8 mouse cellular contexts compared by ENCODE assay signal in genomic region chr7:43422995-43423617, GRCm38 (mm10). TPM values are rescaled to one million over a fixed set of nuclear protein-coding genes. Genes with fewer than 3 reads are reported as not detected.
DNase-seq lines count a peak whose midpoint lies in the region; ATAC-seq and TF ChIP-seq lines count a peak whose summit lies in the region.

No protein-coding gene starts in this region.

- DNase-seq in CD4-positive helper T cell, adult 2 months (ENCODE audit: low read depth, low spot score), result peak; percentile 83
- DNase-seq in brain, embryonic 14.5 days (ENCODE audit: low read depth), result peak; percentile 79
- DNase-seq in fibroblast of lung, adult 2 months (ENCODE audit: low read depth), result peak; percentile 40
- peak; percentile 94 for DNase-seq in kidney, postnatal 10 days
- DNase-seq in neural tube, embryonic 10.5 days (ENCODE audit: extremely low spot score, low spot score), result peak; percentile 82

- H3K4me2 ChIP-seq in heart, embryonic 14.5 days (ENCODE audit: low read length), result peak overlapping the region; percentile 46
- H3K4me2 ChIP-seq in liver, embryonic 12.5 days, result peak overlapping the region; percentile 29; the same call in 1 of the 2 replicates
- no peak overlapping the region; the same call in 1 of the 2 replicates for H3K4me2 ChIP-seq in stomach, embryonic 15.5 days

- no peaks in the 10 kb centered on the region for H3K36me3 ChIP-seq in heart, embryonic 14.5 days (ENCODE audit: control insufficient read depth, insufficient read depth, low read length)
- H3K36me3 ChIP-seq in liver, embryonic 12.5 days, result no peaks in the 10 kb centered on the region
- no peaks in the 10 kb centered on the region for H3K36me3 ChIP-seq in stomach, embryonic 15.5 days

- no peak overlapping the region for H3K4me3 ChIP-seq in heart, embryonic 14.5 days (ENCODE audit: control insufficient read depth in 1 of 2, insufficient read depth in 1 of 2, low read depth in 1 of 2, low read length in 2 of 2)
- no peak overlapping the region for H3K4me3 ChIP-seq in liver, embryonic 12.5 days
- H3K4me3 ChIP-seq in stomach, embryonic 15.5 days (replicated peaks), result no peak overlapping the region

- no peaks in the 10 kb centered on the region for H3K27me3 ChIP-seq in heart, embryonic 14.5 days (ENCODE audit: control insufficient read depth, insufficient read depth, low read length)
- H3K27me3 ChIP-seq in liver, embryonic 12.5 days (replicated peaks), result no peaks in the 10 kb centered on the region
- no peaks in the 10 kb centered on the region for H3K27me3 ChIP-seq in stomach, embryonic 15.5 days (replicated peaks)

- H3K9me3 ChIP-seq in heart, embryonic 14.5 days (ENCODE audit: control insufficient read depth, low read length), result no peaks in the 10 kb centered on the region
- no peaks in the 10 kb centered on the region for H3K9me3 ChIP-seq in liver, embryonic 12.5 days (replicated peaks)
- no peaks in the 10 kb centered on the region for H3K9me3 ChIP-seq in stomach, embryonic 15.5 days

- TF ChIP-seq CTCF in brain, embryonic 14.5 days (IDR thresholded peaks at IDR 0.05; ENCODE audit: borderline replicate concordance, extremely low read depth, insufficient read depth, insufficient read length), result peak; percentile 95

- no peak for TF ChIP-seq POLR2A in brain, embryonic 14.5 days (IDR thresholded peaks at IDR 0.05; ENCODE audit: borderline replicate concordance, extremely low read depth, insufficient read depth, insufficient read length, poor library complexity, severe bottlenecking)

- H3K9ac ChIP-seq in heart, embryonic 14.5 days (ENCODE audit: low read length), result 0 out of 2 replicates have a peak overlapping the region, but pooled peaks have one; percentile 41
- H3K9ac ChIP-seq in liver, embryonic 12.5 days, result no peak overlapping the region
- no peak overlapping the region for H3K9ac ChIP-seq in stomach, embryonic 15.5 days

- 0 out of 4 replicates have a peak, but pooled peaks cover 0 to 3% of the 10 kb centered on the region in 2 experiments for H3K4me1 ChIP-seq in heart, embryonic 14.5 days (ENCODE audit: control insufficient read depth in 2 of 2, insufficient read depth in 2 of 2, low read length in 2 of 2)
- H3K4me1 ChIP-seq in liver, embryonic 12.5 days, result peaks cover 4% of the 10 kb centered on the region
- H3K4me1 ChIP-seq in stomach, embryonic 15.5 days, result no peaks in the 10 kb centered on the region

- peak; percentile 83 for ATAC-seq in heart, embryonic 14.5 days (ENCODE audit: insufficient number of reproducible peaks, insufficient read depth, low FRiP score, low read depth)
- peak; percentile 89 for ATAC-seq in liver, embryonic 12.5 days
- ATAC-seq in stomach, embryonic 15.5 days (ENCODE audit: insufficient read depth, low FRiP score, low read depth), result peak; percentile 83

- no peak overlapping the region for H3K27ac ChIP-seq in heart, embryonic 14.5 days (replicated peaks in 1 of 2; ENCODE audit: control insufficient read depth in 1 of 2, insufficient read depth in 1 of 2, low read depth in 2 of 2, low read length in 2 of 2)
- no peak overlapping the region for H3K27ac ChIP-seq in liver, embryonic 12.5 days
- H3K27ac ChIP-seq in stomach, embryonic 15.5 days, result no peak overlapping the region

- 12% methylated on average over 11 of the region's 11 CpGs for WGBS in heart, embryonic 14.5 days
- 14% methylated on average over 11 of the region's 11 CpGs for WGBS in liver, embryonic 12.5 days (ENCODE audit: insufficient replicate concordance)
- WGBS in stomach, embryonic 15.5 days, result 7% methylated on average over 11 of the region's 11 CpGs

RNA-seq across cellular contexts. Expression of gene Lim2, which starts 4.4 kb away (rescaled TPM):
- polyA plus RNA-seq in brain, embryonic 14.5 days (2012; rRNA removed), result 0.10 and 0.16 TPM in 2 replicates
- not detected in 2 replicates for polyA plus RNA-seq in heart, embryonic 14.5 days (2014; fragmentation: Nextera tagmentation; extraction: Ambion mirVana)
- polyA plus RNA-seq in liver, embryonic 12.5 days (2016; fragmentation: Nextera tagmentation; extraction: Ambion mirVana), result not detected in 2 replicates
- 0.15 and 0.77 TPM in 2 replicates for polyA plus RNA-seq in stomach, embryonic 15.5 days (2015; fragmentation: Nextera tagmentation; extraction: Ambion mirVana)

RNA-seq across cellular contexts. Expression of gene Nkg7, which starts 13.8 kb away (rescaled TPM):
- 0.08 TPM in 1 of 2 replicates, not detected in the other for polyA plus RNA-seq in brain, embryonic 14.5 days (2012; rRNA removed)
- polyA plus RNA-seq in heart, embryonic 14.5 days (2014; fragmentation: Nextera tagmentation; extraction: Ambion mirVana), result 0.30 TPM in 1 of 2 replicates, not detected in the other
- polyA plus RNA-seq in liver, embryonic 12.5 days (2016; fragmentation: Nextera tagmentation; extraction: Ambion mirVana), result 3.8 and 4.4 TPM in 2 replicates
- 3.7 and 4.4 TPM in 2 replicates for polyA plus RNA-seq in stomach, embryonic 15.5 days (2015; fragmentation: Nextera tagmentation; extraction: Ambion mirVana)

RNA-seq across cellular contexts. Expression of gene Siglecg, which starts 15.1 kb away (rescaled TPM):
- polyA plus RNA-seq in brain, embryonic 14.5 days (2012; rRNA removed), result 0.03 and 0.05 TPM in 2 replicates
- 0.08 TPM in 1 of 2 replicates, not detected in the other for polyA plus RNA-seq in heart, embryonic 14.5 days (2014; fragmentation: Nextera tagmentation; extraction: Ambion mirVana)
- polyA plus RNA-seq in liver, embryonic 12.5 days (2016; fragmentation: Nextera tagmentation; extraction: Ambion mirVana), result 0.20 and 0.30 TPM in 2 replicates
- polyA plus RNA-seq in stomach, embryonic 15.5 days (2015; fragmentation: Nextera tagmentation; extraction: Ambion mirVana), result 0.28 and 0.30 TPM in 2 replicates

RNA-seq across cellular contexts. Expression of gene Cldnd2, which starts 17.5 kb away (rescaled TPM):
- polyA plus RNA-seq in brain, embryonic 14.5 days (2012; rRNA removed), result not detected in 2 replicates
- polyA plus RNA-seq in heart, embryonic 14.5 days (2014; fragmentation: Nextera tagmentation; extraction: Ambion mirVana), result not detected in 2 replicates
- not detected in 2 replicates for polyA plus RNA-seq in liver, embryonic 12.5 days (2016; fragmentation: Nextera tagmentation; extraction: Ambion mirVana)
- 0.21 TPM in 1 of 2 replicates, not detected in the other for polyA plus RNA-seq in stomach, embryonic 15.5 days (2015; fragmentation: Nextera tagmentation; extraction: Ambion mirVana)

RNA-seq across cellular contexts. Expression of gene Etfb, which starts 20.8 kb away (rescaled TPM):
- polyA plus RNA-seq in brain, embryonic 14.5 days (2012; rRNA removed), result 69.0 and 71.0 TPM in 2 replicates
- polyA plus RNA-seq in heart, embryonic 14.5 days (2014; fragmentation: Nextera tagmentation; extraction: Ambion mirVana), result 703 and 738 TPM in 2 replicates
- polyA plus RNA-seq in liver, embryonic 12.5 days (2016; fragmentation: Nextera tagmentation; extraction: Ambion mirVana), result 238 and 249 TPM in 2 replicates
- polyA plus RNA-seq in stomach, embryonic 15.5 days (2015; fragmentation: Nextera tagmentation; extraction: Ambion mirVana), result 353 and 355 TPM in 2 replicates

Comparison
In these comparisons a context has a peak if more than half of its experiments do, and no peak if none do; other contexts are left out.
1. DNase-seq: peak in every context shown above with its lines; median percentile 94 in kidney, postnatal 10 days; 83 in CD4-positive helper T cell, adult 2 months; 82 in neural tube, embryonic 10.5 days; 79 in brain, embryonic 14.5 days; 40 in fibroblast of lung, adult 2 months.